Mouse (Mus musculus) C2C12 (cell line): Measurements from ENCODE around the gene Rpl39.

Source experiments
- CEBPB ChIP-seq: IDR thresholded peaks from one replicate; pipeline ENCODE4 v1.6.1; 2011; ENCODE audit warnings: low read depth, mild to moderate bottlenecking, control low read depth, moderate library complexity
- CTCF ChIP-seq: IDR thresholded peaks from one replicate; pipeline ENCODE4 v1.5.1; 2011; ENCODE audit not compliant: control insufficient read depth, insufficient read depth, insufficient read length
- FOSL1 ChIP-seq: IDR thresholded peaks from one replicate; pipeline ENCODE4 v1.8.0; 2011; ENCODE audit warnings: mild to moderate bottlenecking, low read length; ENCODE audit not compliant: poor library complexity, insufficient read depth, severe bottlenecking
- MAX ChIP-seq: IDR thresholded peaks from one replicate; pipeline ENCODE4 v1.6.1; 2011; ENCODE audit warnings: mild to moderate bottlenecking, control low read depth
- MYOD1 ChIP-seq: IDR thresholded peaks from one replicate; pipeline ENCODE4 v1.6.1; 2011; ENCODE audit warnings: low read depth; ENCODE audit not compliant: control insufficient read depth, insufficient read length
- MYOG ChIP-seq: IDR thresholded peaks from one replicate; pipeline ENCODE4 v1.6.1; 2011; ENCODE audit not compliant: control insufficient read depth, insufficient read length; ENCODE audit errors: extremely low read depth
- USF1 ChIP-seq: IDR thresholded peaks from one replicate; pipeline ENCODE4 v1.6.1; 2011; ENCODE audit warnings: low read depth, mild to moderate bottlenecking, control low read depth, moderate library complexity

DNA sequence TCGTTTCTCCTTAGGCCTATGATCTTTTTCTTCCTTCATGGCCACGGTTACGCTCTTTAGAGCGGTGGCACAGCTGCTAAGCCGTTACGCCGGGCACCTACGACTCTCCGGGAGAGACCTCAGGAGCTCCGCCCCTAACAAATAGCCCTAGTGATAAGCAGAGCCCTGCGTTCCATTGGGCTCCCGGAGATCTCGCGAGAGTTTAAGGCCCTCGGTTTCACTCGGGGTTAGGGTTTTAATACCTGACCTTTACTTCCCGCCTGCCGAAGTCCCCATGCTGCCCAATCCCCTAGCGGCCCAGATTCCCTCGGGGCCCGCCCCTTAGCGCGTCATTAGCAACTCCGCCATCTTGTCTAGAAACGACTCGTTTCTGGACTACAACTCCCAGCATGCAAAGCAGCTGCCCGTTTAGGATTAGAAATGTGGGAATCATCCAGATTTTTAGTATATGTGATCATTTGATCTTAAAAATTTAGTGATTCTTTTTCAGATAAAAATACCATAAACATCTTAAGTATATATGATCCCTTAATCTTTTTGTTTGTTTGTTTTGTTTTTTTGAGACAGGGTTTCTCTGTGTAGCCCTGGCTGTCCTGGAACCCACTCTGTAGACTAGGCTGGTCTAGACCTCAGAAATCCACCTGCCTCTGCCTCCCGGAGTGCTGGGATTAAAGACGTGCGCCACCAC is 25.1 kb upstream of the Rpl39 start, which contains the start of gene Upf3b:
- TF ChIP-seq CTCF (no peak), USF1 (no peak), MYOD1 (no peak), MAX (no peak), FOSL1 (no peak), CEBPB (no peak), MYOG (no peak)
